Mouse (Mus musculus) monocyte, adult 2 months (primary cell): ENCODE data around the gene Pin1.

Source experiments
- DNase-seq, 2 experiments: peaks; one replicate each; pipeline ENCODE4 v3.0.0; 2022; ENCODE audit warnings: low spot score in 2 of 2, low read depth in 1 of 2

The Pin1 gene

GRCm38 (mm10) chr9:20696107-20696712 is 44.3 kb downstream of the Pin1 start:
- no peak for DNase-seq

- DNase-seq, result no peak
Observed at GRCm38 (mm10) chr9:20697466-20697865, 45.6 kb downstream of the Pin1 start.

GRCm38 (mm10) chr9:20703832-20704380 is 52.0 kb downstream of the Pin1 start:
- no peak for DNase-seq

GRCm38 (mm10) chr9:20705420-20705819 is 53.5 kb downstream of the Pin1 start:
- DNase-seq, result no peak

GRCm38 (mm10) chr9:20705981-20706380 is 54.1 kb downstream of the Pin1 start:
- DNase-seq, result no peak

- no peak for DNase-seq
Observed at GRCm38 (mm10) chr9:20710471-20710870, 58.6 kb downstream of the Pin1 start.

GRCm38 (mm10) chr9:20712934-20713477 is 61.1 kb downstream of the Pin1 start:
- no peak for DNase-seq

- DNase-seq, result no peak
Observed at GRCm38 (mm10) chr9:20713478-20713987, 61.6 kb downstream of the Pin1 start.

GRCm38 (mm10) chr9:20715332-20715731 is 63.4 kb downstream of the Pin1 start:
- DNase-seq, result no peak
